Mouse (Mus musculus): ENCODE measurements around the gene Riiad1. TPM values are rescaled to one million over a fixed set of nuclear protein-coding genes. Genes with fewer than 3 reads are reported as not detected.

Riiad1 gene
- total RNA-seq (2021), result under 1 TPM in 1 of 2 experiments, not detected in 1; 0.37 TPM
- long read RNA-seq, experiment 1, result 0 reads
- long read RNA-seq, experiment 2, result 0 reads

DNA sequence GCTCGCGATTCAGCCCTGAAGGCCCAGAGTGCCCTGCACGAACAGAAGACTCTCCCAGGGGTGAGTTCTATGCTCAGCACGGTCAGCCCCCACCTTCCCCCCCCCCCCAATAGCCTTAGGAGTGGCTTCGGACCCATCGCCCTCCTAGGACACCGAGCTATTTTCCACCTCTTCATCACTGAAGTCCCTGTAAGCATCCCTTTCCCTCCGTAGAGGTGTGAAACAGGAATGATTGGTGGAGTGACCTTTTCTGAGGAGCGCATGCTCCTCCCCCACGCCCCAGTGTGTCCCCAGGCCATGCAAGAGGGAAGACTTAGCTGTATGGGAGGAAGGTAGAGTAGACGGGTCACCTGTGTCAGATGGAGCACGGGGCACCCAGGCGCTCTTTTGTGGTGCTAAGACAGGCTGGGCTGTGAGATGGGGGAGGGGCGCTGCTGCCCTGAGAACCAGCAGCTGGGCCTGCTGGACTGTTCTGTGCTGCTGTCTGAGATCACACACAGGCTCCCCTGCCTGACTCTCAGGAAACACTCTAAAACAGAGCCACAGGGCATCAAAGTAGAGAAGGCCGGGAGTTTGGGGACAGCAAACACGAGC, at the start of gene Riiad1:
TSS of gene Riiad1 (minus strand) at position 51 of the 594 bp plus-strand sequence.
- no peak for DNase-seq

DNA sequence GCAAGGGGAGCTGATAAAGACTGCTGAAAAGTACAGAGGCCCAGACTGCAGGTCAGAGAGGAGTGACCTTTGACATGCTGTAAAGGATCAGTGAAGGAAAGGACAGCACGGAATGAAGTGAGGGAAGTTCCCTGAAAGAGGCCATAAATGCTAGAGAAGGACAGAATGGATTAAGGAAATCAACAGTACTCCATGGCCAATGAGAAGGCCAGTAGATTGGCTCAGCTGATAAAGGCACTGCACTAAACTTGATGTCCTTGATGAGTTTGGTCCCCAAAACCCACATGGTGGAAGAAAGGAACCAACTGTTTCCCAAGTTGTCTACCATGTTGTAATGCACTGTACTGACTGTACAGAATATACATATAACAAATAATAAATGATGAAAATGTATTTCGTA, 46.6 kb upstream of the Riiad1 start:
- intact Hi-C loops (cut with DNase I), result no loop called here
- no peak for DNase-seq

More for the DNA sequence above, at the start of gene Riiad1:
- intact Hi-C loops (cut with DNase I), result no loop called here

GRCm38 (mm10) chr3:94506664-94507063, 26.5 kb upstream of the Riiad1 start:
- peak in 1 of 2 experiments; percentile 16 for DNase-seq
- intact Hi-C loops (cut with DNase I), result no loop called here

DNA sequence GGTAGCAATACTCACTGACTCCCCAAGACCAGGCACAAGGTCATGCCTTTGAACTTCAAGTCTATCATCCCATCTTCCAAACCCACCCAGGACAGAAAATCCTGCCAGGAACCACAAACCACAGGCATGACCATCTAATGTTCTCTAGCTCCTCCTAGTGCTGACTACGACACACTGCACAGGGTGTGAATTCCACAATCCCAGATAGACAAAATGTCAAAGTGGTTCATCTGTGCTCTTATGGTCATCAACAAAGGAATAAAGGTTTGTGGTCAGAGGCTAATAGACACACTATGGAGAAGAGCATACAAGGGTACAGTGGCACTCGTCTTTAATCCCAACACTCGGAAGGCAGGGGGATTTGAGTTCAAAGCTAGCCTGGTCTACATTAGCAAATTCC, 22.1 kb upstream of the Riiad1 start:
- peak in 1 of 2 experiments; percentile 42 for DNase-seq
- intact Hi-C loops (cut with DNase I), result loop anchor here (2.0 to 5.0 kb wide), 2 partner anchors 45 to 135 kb away; no protein-coding TSS in a partner anchor

DNA sequence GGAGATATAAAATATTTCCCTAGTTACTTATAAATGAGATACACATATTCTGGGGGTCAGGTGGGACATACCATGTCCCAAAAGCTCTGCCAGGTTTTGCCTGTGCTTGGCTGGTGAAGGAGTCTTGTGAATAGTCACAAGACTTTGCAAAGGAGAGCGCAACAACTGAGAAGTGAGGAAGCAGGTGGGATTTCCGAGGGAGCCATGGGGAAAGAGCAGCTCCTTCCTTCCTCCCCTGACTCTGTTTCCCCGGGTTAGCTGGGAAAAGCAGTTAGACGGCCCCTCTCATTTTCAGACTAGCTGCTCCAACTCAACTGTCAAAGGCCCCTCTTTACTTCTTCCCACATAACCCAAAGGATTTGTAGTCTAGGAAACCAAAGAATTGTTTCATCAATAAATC, 17.0 kb upstream of the Riiad1 start:
- intact Hi-C loops (cut with DNase I), result no loop called here
- no peak for DNase-seq

GRCm38 (mm10) chr3:94487581-94487980, 7.4 kb upstream of the Riiad1 start:
- no peak for DNase-seq
- intact Hi-C loops (cut with DNase I), result no loop called here

DNA sequence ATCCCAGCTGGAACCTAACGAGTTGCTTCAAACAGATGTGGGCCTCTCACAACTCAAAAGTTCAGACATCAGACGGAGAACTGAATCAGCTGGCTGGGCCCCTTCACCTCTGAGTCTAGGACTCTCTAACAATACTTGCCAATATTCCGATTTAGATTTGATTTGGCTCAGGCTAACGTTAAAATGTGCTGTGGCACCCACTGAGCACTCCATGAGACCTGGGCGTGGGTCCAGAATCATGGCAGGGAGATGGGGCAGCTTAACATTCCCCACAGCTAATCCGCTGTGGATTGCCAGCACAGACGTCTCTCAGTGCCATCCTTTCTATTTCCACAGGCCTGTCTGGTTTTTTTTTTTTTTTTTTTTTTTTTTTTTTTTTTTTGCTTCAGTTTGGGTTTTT, 5.8 kb upstream of the Riiad1 start:
- intact Hi-C loops (cut with DNase I), result no loop called here
- DNase-seq, result no peak

DNA sequence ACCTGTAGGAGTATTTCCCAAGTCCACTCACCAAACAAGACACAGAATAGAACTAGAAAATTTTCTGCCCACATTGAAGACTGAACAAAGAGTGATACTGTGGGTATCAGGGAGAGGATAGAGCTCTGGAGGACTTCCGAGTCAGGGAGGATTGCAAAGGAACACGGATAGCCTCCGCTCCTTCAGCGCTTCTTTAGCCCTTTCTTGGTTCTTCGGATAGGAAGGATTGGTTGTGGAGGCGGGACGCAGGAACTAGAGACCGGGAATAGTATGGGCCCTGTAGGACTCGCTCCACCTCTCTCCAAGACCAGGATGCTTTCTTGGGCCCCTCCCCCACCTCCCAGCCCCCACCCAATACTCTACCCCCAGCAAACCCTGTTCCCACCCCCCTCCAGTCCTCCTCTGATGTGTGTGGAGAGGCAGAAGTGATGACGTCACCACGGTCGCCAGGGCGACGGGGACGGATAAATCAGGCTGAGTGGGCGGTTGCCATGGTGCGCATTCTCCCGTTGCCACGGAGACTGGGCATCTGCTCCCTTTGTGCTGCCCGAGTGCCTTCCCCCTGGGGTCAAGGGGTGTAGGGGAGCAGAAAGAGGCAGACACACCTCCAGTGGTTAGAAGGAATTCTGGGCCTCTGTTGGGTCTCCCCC, 3.8 kb upstream of the Riiad1 start:
- no peak for DNase-seq
- intact Hi-C loops (cut with DNase I), result no loop called here

- peak in 1 of 2 experiments; percentile 10 for DNase-seq
- intact Hi-C loops (cut with DNase I), result no loop called here
Observed at GRCm38 (mm10) chr3:94482764-94483385, 2.7 kb upstream of the Riiad1 start.

DNA sequence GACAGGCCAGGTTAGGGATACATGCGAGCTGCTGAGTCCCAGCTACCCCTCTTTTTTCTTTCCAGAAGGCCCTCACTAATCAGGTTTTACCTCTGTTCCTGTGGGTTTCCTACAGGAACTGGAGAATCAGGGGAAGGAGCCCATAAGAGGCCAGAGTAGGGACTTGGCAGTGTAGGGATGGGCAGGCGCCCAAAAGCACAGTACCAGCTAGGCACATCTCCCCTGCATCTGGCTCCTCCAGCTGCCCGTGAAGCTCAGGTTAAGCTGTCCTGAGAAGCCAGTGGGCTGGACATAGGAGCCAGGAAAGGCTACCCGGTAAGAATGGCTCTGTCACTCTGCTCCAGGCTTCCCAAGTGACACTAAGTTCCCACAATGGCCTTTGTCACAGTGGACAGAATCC, 1.3 kb upstream of the Riiad1 start:
- intact Hi-C loops (cut with DNase I), result no loop called here
- DNase-seq, result no peak

GRCm38 (mm10) chr3:94479564-94479963, 577 bp downstream of the Riiad1 start:
- intact Hi-C loops (cut with DNase I), result no loop called here
- DNase-seq, result peak in 1 of 2 experiments; percentile 26

DNA sequence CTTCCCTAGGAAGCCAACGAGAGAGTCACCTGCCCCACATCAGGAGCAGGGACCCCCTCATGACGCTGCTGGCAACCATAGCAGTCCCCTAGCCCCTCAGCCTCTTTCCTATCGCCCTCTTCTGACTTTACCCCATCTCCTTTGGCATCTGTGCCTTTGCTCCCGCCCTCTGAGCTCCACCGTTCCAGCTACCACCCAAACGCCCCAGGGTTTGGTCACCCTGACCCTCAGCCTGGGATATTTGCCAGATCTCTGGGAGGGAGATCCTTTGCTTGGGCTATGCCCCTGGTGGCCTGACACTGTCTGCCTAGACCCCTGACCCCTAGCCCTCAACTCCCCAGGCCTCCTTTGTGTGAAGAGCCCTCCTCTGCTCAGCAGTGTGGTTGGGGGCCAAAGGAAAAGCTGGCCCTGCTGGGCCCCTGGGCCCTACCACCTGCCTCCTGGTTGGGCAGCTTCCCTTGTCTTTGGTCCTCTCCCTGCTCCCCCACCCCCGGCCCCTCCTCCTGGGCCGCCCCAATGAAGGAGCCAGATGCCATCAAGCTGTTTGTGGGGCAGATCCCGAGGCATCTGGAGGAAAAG, 1.5 kb downstream of the Riiad1 start:
- intact Hi-C loops (cut with DNase I), result no loop called here
- no peak for DNase-seq

- no peak for DNase-seq
- intact Hi-C loops (cut with DNase I), result no loop called here
Observed at GRCm38 (mm10) chr3:94477981-94478422, 2.1 kb downstream of the Riiad1 start, which contains the start of gene Celf3. Gene Celf3 (plus strand): TSS chr3:94478295.

DNA sequence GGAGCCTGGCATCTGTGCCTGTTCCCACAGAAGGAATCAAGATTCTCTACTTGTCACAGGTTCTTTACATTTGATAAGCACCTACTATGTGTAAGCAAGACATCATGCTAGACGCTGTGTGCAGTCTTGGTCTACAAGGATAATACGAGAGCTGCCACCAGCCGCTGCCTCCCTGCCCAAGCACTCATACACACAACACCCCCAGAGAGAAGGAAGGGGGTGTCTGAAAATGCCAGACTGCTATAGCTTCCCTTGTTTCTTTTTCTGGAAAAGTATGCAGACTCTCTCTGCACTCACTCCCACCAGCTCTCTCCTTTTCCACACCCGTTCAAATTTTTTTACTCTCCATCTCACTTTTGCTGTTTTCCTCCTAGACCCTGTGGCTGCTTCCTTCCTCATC, 2.7 kb downstream of the Riiad1 start:
- intact Hi-C loops (cut with DNase I), result no loop called here

DNA sequence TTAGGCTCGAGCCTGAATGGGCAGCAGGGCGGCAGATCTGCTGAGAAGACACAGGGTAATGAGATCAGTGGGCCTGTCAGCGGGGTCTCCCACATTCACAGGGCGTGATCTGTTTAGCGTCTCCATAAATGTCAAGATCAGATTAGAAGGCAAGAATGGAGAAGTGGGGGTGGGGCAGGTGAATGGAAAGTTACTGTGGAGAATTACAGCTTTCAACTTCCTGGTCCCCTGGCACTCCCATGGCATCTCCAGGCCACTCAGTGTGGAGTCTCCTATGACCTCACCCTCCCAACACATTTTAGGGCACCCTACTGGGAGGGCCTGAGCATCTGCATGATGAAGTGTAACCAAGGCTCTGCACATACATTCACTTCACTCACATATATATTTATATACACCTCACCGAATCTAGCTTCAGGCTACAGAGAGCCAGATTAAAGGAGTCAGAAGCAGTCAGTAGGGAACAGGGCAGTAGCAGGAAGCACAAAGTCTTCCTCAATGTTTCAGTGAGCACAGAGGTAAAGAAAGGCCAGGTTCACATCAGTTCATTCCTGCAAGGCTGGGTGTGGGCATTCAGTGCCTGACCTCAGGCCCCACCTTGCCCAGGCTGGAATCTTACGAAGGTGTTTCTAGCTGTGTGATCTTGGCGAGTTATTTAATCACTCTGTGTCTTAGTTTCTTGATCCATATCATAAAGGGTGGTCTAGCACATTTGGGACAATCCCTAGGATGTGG, 3.7 kb downstream of the Riiad1 start:
- no peak for DNase-seq
- intact Hi-C loops (cut with DNase I), result no loop called here

More for the DNA sequence above, 2.7 kb downstream of the Riiad1 start:
- no peak for DNase-seq

GRCm38 (mm10) chr3:94473567-94474232, 6.4 kb downstream of the Riiad1 start:
- intact Hi-C loops (cut with DNase I), result no loop called here
- no peak for DNase-seq

DNA sequence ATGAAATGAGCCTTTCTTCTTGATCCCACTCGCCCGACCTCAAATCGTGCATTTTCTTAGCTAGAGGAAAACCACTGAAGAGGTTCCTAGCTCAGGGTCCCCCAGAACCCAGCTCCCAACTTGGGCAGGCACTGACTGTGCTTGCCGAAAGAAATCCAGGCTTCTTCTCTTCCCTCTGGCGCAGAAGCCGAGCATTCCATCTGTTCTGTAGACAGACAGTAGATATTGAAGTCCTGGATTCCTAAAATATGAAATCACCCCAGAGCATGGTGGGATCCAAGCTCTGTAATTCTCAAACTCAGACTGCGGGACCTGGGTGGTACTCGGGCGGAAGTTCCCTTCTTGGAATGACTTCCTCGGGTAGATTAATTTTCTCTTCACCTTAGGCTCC, 7.0 kb downstream of the Riiad1 start:
- intact Hi-C loops (cut with DNase I), result no loop called here
- DNase-seq, result no peak

GRCm38 (mm10) chr3:94472447-94473114, 7.6 kb downstream of the Riiad1 start:
- DNase-seq, result peak; percentile 29 to 39
- intact Hi-C loops (cut with DNase I), result no loop called here

- intact Hi-C loops (cut with DNase I), result no loop called here
- DNase-seq, result no peak
Observed at GRCm38 (mm10) chr3:94468931-94469330, 11.2 kb downstream of the Riiad1 start.
